Mouse (Mus musculus) embryonic facial prominence, embryonic 13.5 days (tissue): ENCODE measurements around the gene Mrps27. TPM values are rescaled to one million over a fixed set of nuclear protein-coding genes. Genes with fewer than 3 reads are reported as not detected.

Source experiments
- ATAC-seq: fragments of 200-750 bp; cut with Nextera tagmentation; 2 replicates; pipeline ENCODE4 v1.8.0; 2017; ENCODE audit warnings: low read depth; ENCODE audit not compliant: insufficient number of reproducible peaks, insufficient read depth, low FRiP score, low TSS enrichment
- H3K27ac ChIP-seq: fragments of 300-500 bp; sonication (generic); 2 replicates; pipeline ENCODE4 v1.5.1; 2015; ENCODE audit warnings: moderate library complexity, mild to moderate bottlenecking, inconsistent platforms
- H3K27me3 ChIP-seq: fragments of 300-500 bp; sonication (generic); 2 replicates; pipeline ENCODE4 v1.6.1; 2015; ENCODE audit warnings: mild to moderate bottlenecking, inconsistent platforms
- H3K36me3 ChIP-seq: fragments of 300-500 bp; sonication (generic); 2 replicates; pipeline ENCODE4 v1.6.1; 2015; ENCODE audit warnings: mild to moderate bottlenecking, inconsistent platforms
- H3K4me1 ChIP-seq: fragments of 300-500 bp; sonication (generic); 2 replicates; pipeline ENCODE4 v1.6.1; 2015; ENCODE audit warnings: inconsistent platforms
- H3K4me2 ChIP-seq: fragments of 300-500 bp; sonication (generic); 2 replicates; pipeline ENCODE4 v1.6.1; 2015; ENCODE audit warnings: moderate library complexity, mild to moderate bottlenecking, inconsistent platforms
- H3K4me3 ChIP-seq: fragments of 300-500 bp; sonication (generic); 2 replicates; pipeline ENCODE4 v1.5.1; 2015; ENCODE audit warnings: mild to moderate bottlenecking, inconsistent platforms
- H3K9ac ChIP-seq: fragments of 300-500 bp; sonication (generic); 2 replicates; pipeline ENCODE4 v1.6.1; 2015; ENCODE audit warnings: mild to moderate bottlenecking, inconsistent platforms
- H3K9me3 ChIP-seq: fragments of 300-500 bp; sonication (generic); 2 replicates; pipeline ENCODE4 v1.6.1; 2016; ENCODE audit warnings: inconsistent platforms
- WGBS: fragments of 180-500 bp; shearing (Covaris S2); methylation state at CpG from one replicate; pipeline ENCODE4 v1.1.7; 2015; ENCODE audit warnings: mixed read lengths; 5-methylcytosine and 5-hydroxymethylcytosine counted together
- polyA plus RNA-seq: library from polyadenylated mRNA; unstranded; fragments of >200 nt; fragmentation: Nextera tagmentation; extraction: Ambion mirVana; gene quantifications from 2 replicates; pipeline ENCODE4 v1.2.1, GENCODE M21; 2015

The Mrps27 gene
- polyA plus RNA-seq, 1 experiment from 2014 or later, result 62.5 TPM

DNA sequence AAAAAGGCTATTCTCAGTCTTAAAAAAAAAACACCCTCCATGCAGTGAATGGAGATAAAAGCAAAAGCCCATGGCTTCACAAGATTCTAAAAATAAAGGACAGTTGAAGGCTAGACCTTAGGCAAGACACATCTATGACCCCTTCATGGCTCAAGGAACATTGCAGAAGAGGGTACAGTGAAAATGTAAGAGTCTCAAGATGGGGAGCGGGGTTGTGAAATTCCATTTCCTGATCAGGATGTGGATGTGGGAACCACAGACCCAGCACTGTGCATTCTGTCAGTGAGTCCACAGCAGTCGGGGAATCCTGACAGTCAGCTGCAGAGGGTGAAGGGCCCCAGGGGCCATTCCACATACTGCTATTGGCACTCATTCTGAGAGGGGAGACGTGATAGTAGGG, 48.5 kb downstream of the Mrps27 start:
- no peaks in the 10 kb centered on the region for H3K9me3 ChIP-seq
- H3K9ac ChIP-seq, result no peak overlapping the region
- no peak overlapping the region for H3K4me2 ChIP-seq
- ATAC-seq, result no peak
- H3K27ac ChIP-seq, result no peak overlapping the region
- peaks cover 37% of the 10 kb centered on the region for H3K4me1 ChIP-seq
- no peak overlapping the region for H3K4me3 ChIP-seq
- WGBS, result 75% methylated on average over 3 of the region's 3 CpGs
- H3K27me3 ChIP-seq, result no peaks in the 10 kb centered on the region
- 0 out of 2 replicates have a peak, but pooled peaks cover 3% of the 10 kb centered on the region for H3K36me3 ChIP-seq

DNA sequence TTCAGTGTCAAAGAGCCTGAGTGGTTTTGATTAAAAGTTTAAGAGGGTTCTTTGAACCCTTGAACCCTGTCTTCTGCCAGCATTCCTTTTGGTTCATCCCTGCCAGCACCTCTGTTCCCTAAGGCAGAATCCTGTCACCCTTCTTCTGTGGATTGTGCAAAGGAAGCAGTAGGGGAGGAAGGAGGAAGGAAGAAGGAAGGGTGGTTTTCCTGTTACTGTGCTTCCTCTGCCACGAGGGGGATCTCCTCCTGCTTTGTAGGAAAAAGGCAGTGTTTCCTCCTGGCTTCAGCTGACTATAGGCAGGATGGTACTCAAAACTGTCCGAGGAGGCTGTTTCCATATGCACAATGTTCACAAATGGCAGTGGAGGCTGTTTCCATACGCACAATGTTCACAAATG, 50.1 kb downstream of the Mrps27 start:
- Histone ChIP-seq H3K9ac (no peak overlapping the region), H3K4me2 (no peak overlapping the region), H3K27me3 (no peaks in the 10 kb centered on the region), H3K9me3 (no peaks in the 10 kb centered on the region), H3K27ac (no peak overlapping the region; the same call in none of the 2 replicates), H3K4me3 (no peak overlapping the region), H3K36me3 (no peaks in the 10 kb centered on the region), H3K4me1 (peaks cover 47% of the 10 kb centered on the region)
- WGBS, result 47% methylated on average over 3 of the region's 3 CpGs
- no peak for ATAC-seq

DNA sequence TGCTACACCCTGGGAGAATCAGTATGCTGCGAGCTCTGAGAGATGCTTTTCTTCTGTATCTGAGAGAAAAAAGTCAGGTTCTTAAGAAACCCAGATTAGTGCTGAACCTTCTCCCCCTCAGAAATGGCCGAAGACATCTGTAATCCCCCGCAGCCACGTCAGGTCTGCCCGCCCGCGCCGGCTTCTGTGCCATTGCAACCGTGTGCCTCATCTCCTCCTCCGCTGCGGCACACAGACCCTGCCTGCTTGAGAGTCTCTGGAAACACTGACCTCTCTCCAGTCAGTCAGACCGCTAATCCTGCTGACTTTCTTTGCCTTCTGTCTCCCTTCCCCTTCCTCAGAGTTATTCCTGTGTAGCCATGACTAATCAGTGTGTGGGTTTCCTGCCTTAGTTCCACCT, 50.9 kb downstream of the Mrps27 start:
- Histone ChIP-seq H3K27me3 (no peaks in the 10 kb centered on the region), H3K9ac (no peak overlapping the region), H3K9me3 (no peaks in the 10 kb centered on the region), H3K4me3 (no peak overlapping the region), H3K27ac (peak overlapping the region; percentile 69; the same call in 1 of the 2 replicates), H3K4me1 (peaks cover 47% of the 10 kb centered on the region), H3K36me3 (peaks cover 5% of the 10 kb centered on the region; the same call in 1 of the 2 replicates), H3K4me2 (peak overlapping the region; percentile 31; the same call in 1 of the 2 replicates)
- 50% methylated on average over 12 of the region's 12 CpGs for WGBS
- ATAC-seq, result 0 out of 2 replicates have a peak, but pooled peaks have one; percentile 43

DNA sequence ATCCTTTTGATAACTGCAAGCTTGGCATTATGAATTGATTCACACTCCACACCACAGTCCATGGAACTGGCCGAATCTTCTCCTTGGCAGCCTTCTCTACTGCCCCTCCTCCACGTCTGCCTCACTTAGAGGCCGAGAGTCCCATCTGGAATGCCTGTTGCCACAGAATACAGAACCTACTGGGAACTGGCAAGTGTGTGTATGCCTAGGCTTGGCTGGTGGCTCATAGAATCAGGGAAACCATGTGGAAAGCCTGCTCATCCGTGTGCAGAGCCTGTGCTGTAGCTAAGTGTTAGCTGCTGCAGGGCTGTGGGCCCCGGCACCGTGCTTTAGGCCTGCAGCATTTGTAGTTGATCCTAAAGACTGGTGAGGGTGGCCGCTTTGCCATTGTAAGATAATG, 52.6 kb downstream of the Mrps27 start:
- Histone ChIP-seq H3K9ac (no peak overlapping the region), H3K27me3 (no peaks in the 10 kb centered on the region), H3K36me3 (peaks cover 7% of the 10 kb centered on the region; the same call in 1 of the 2 replicates), H3K4me1 (peaks cover 47% of the 10 kb centered on the region), H3K27ac (no peak overlapping the region; the same call in 1 of the 2 replicates), H3K4me3 (no peak overlapping the region), H3K4me2 (no peak overlapping the region), H3K9me3 (no peaks in the 10 kb centered on the region)
- ATAC-seq, result no peak
- 72% methylated on average over 7 of the region's 7 CpGs for WGBS

DNA sequence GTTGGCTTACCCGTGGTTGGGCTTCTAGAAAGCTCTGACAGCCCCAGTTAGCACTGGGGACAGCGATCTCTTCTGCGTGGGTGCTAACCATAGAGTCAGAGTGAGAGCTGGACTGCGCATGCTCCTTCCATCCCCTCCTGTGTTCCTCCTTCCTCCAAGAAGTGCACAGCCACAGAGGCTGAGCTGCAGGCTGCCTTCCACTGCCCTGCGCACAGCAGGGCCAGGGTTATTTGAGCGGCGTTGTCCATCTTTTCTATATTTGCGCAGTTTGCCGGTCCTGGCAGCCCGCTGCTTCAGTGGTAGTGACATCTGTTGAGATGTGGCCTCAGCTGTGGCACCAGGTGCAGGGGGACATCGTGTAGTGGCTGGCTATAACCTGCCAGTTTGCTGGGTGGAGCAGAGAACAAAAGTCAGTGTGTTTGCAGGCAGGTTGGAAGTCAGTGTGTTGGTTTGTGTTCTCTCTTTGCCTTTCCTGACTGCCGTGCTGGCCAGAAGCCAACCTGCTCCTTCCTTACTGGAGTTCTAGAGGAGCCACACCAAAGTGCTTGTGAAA, 53.6 kb downstream of the Mrps27 start:
- H3K4me3 ChIP-seq, result no peak overlapping the region
- peaks cover 49% of the 10 kb centered on the region for H3K4me1 ChIP-seq
- H3K27ac ChIP-seq, result peak overlapping the region; percentile 64
- 0 out of 2 replicates have a peak overlapping the region, but pooled peaks have one; percentile 36 for H3K9ac ChIP-seq
- ATAC-seq, result no peak
- no peak overlapping the region for H3K4me2 ChIP-seq
- 86% methylated on average over 12 of the region's 12 CpGs for WGBS
- peaks cover 7% of the 10 kb centered on the region; the same call in 1 of the 2 replicates for H3K36me3 ChIP-seq
- no peaks in the 10 kb centered on the region for H3K9me3 ChIP-seq
- H3K27me3 ChIP-seq, result no peaks in the 10 kb centered on the region

DNA sequence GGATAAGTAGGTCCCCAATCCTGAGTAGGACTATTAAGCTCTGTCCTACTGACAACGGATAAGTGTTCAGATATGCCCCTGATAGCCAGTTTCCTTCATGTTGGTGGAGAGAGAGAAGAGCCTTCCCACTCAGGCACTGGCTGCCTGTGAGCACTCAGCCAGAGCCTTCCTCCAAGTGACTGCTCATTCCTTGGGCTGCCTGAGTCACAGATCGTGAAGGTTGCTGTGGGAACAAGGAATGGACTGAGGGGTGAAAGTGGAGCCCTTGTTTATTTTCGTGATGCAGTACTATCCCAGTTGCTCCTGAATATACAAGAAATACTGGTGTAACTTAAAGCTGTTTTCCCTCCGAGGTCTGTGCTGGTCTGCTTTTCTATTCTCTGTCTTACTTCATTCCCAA, 54.8 kb downstream of the Mrps27 start:
- H3K27ac ChIP-seq, result 0 out of 2 replicates have a peak overlapping the region, but pooled peaks have one; percentile 44
- ATAC-seq, result no peak
- 60% methylated on average over 4 of the region's 4 CpGs for WGBS
- H3K9me3 ChIP-seq, result no peaks in the 10 kb centered on the region
- H3K4me2 ChIP-seq, result no peak overlapping the region
- peaks cover 56% of the 10 kb centered on the region for H3K4me1 ChIP-seq
- no peak overlapping the region for H3K9ac ChIP-seq
- peaks cover 10% of the 10 kb centered on the region; the same call in 1 of the 2 replicates for H3K36me3 ChIP-seq
- no peak overlapping the region for H3K4me3 ChIP-seq
- no peaks in the 10 kb centered on the region for H3K27me3 ChIP-seq

DNA sequence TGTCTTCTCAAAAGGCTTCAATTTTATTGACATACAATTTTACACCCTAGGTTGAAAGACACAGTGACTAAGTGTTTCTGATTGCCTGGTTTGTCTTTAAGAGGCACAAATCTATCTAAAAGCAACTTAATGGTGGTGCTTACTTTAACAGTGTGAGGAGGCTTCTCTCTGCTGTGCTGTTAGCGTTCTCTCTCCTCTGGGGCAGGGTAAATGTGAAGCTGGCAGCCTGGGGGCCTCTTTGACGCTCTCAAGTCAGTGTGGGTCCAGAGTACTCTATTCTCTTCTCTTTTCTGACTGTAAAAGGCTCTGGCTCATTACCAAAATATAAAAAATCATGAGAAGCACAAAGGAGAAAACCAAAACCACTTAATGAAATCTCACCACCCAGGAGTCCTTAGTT, 64.6 kb downstream of the Mrps27 start:
- H3K27ac ChIP-seq, result no peak overlapping the region
- no peaks in the 10 kb centered on the region for H3K9me3 ChIP-seq
- no peak for ATAC-seq
- no peak overlapping the region for H3K4me2 ChIP-seq
- no peaks in the 10 kb centered on the region for H3K27me3 ChIP-seq
- peaks cover 58% of the 10 kb centered on the region for H3K36me3 ChIP-seq
- peaks cover 38% of the 10 kb centered on the region for H3K4me1 ChIP-seq
- H3K4me3 ChIP-seq, result no peak overlapping the region
- H3K9ac ChIP-seq, result 0 out of 2 replicates have a peak overlapping the region, but pooled peaks have one; percentile 21
- WGBS, result 52% methylated on average over 2 of the region's 2 CpGs

DNA sequence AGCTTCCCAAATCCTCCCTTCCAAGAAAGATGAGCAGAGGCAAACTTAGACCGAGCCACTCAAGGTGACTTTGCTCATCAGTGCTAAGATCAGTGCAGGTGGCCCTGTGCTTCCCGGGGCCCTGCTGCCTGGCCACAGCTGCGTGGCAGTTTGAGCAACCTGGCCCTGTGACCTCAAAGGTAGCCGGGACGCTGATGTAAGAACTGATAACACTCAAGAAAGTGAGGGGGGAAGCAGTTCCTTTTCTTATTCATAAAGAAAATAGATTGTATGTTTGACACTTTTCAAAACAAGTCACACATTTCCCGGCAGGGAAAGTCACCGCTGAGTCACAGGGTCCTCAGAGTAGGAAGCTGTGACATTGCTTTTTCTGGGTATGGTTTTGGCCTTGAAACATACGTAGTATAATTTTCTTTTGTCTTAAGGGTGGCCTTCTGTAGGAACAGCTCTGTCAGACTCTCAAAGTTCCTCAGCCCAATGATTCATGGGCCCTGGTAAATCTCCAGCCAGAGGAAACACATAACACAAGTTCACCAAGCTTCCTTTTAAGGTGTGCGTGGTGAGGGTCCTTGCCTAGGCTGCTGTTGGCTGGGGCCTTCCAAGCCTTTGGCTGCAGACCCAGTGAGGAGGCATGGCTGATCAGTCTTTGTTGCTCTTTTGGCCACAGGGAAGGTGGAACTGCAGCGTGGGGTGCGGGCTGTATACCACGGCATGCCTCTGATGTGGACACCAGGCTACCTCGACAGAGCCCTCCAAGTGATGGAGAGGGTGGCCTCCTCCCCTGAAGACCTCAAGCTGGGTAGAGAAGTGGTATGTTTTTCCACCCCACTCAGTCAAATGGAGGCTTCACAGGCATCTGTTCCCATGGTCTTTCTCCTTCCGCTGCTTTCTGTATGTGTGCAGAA, 66.3 kb downstream of the Mrps27 start:
- Histone ChIP-seq H3K4me2 (no peak overlapping the region), H3K9me3 (no peaks in the 10 kb centered on the region), H3K4me1 (peaks cover 52% of the 10 kb centered on the region), H3K9ac (no peak overlapping the region), H3K27me3 (no peaks in the 10 kb centered on the region), H3K27ac (peak overlapping the region; percentile 44; the same call in 1 of the 2 replicates), H3K4me3 (no peak overlapping the region), H3K36me3 (peaks cover 56% of the 10 kb centered on the region)
- ATAC-seq, result no peak
- 81% methylated on average over 14 of the region's 14 CpGs for WGBS

DNA sequence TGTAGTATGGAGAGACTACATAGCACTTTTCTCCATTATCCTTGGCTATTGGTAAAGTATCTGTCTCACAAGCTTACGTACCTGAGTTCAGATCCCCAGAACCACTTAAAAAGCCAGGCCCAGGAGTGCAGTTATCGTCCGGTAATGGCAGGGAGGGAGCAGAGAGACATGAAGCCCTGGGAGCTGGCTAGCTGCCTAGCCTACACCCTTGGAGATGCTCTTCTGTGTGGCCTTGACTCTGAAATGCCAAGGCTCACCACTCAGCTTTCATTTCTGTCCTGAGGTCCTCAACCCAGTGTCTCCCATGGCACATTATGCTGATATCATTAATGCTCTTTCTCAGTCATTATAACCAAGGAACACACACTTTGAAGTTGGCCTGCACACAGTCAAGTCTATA, 67.2 kb downstream of the Mrps27 start:
- peaks cover 56% of the 10 kb centered on the region for H3K36me3 ChIP-seq
- peaks cover 52% of the 10 kb centered on the region for H3K4me1 ChIP-seq
- H3K27me3 ChIP-seq, result no peaks in the 10 kb centered on the region
- no peak overlapping the region for H3K4me2 ChIP-seq
- no peaks in the 10 kb centered on the region for H3K9me3 ChIP-seq
- H3K27ac ChIP-seq, result peak overlapping the region; percentile 44
- ATAC-seq, result no peak
- H3K9ac ChIP-seq, result no peak overlapping the region
- H3K4me3 ChIP-seq, result no peak overlapping the region
- WGBS, result 77% methylated on average over 3 of the region's 3 CpGs

DNA sequence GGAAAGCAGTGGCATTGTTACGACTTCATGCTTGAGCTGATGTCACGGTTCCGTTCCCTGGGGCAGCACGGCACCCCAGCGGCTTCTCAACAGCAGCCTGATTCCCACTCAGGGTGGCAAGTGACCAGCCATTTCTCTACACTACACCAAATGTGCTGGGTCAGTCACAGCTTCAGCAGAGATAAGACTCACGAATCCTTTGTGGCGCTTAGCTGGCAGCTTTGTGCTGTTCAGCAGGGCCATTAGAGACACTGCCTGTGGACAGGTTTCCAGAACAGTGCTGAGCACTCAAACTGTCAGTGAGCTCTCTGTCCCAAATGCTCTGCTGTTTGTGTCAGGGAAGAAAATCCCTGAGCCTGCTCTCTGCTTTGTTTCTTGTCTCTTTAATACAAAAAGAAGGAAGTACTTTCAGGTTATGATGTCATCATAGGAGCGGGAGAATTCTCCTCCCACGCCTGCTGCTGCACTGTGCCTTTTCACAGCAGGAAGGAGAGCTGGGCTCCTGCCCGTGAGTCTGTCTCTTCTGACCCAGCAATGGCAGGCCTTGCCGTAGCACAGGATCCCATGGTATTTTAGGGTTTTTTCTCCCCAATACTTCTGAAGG, 68.0 kb downstream of the Mrps27 start:
- no peak overlapping the region for H3K9ac ChIP-seq
- 60% methylated on average over 11 of the region's 11 CpGs for WGBS
- no peak for ATAC-seq
- no peaks in the 10 kb centered on the region for H3K9me3 ChIP-seq
- peaks cover 52% of the 10 kb centered on the region for H3K4me1 ChIP-seq
- H3K27ac ChIP-seq, result peak overlapping the region; percentile 23
- H3K27me3 ChIP-seq, result no peaks in the 10 kb centered on the region
- H3K4me2 ChIP-seq, result no peak overlapping the region
- peaks cover 53% of the 10 kb centered on the region for H3K36me3 ChIP-seq
- no peak overlapping the region for H3K4me3 ChIP-seq

DNA sequence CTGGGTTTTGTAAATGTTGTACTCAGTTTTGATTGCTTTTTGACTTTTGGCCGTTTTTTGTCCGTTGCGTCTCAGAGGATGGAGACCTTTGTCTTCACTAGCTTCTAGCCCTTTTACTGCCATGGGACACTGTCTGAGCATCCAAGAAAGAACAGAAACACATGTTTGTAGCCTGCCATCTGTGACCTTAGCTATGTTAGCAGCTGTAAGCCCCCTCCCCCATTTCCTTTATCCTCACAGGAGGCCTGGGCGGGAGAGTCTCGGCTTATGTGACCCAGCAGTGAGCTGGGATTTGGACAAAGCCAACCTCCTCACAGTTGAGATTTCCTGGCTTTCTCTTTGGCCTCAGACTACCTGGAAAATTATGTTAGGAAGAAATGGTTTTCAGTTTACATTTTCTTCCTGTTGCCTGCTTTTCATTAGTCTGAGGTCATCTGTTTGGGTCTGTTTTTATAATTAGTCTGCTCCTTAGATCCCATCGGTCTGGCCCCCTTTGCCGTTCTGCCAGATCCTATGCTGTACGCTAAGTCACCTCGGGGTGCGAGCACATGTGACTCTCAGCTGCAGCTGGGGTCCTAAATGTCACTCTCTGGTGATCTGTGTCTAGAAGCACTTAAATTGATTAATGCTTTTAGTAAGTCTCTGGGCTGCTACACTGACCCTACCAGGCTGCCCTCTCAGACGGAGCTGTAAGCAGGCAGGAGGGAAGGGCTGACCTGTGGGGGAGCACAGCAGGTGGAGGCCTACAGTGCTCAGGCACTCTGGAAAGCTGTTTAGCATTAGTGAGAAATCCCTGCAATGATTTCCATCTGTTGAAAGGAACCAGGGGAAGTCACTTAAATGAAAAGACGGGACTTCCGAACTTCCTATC, 69.1 kb downstream of the Mrps27 start:
- 30% methylated on average over 13 of the region's 13 CpGs for WGBS
- Histone ChIP-seq H3K4me3 (no peak overlapping the region), H3K27ac (peak overlapping the region; percentile 66), H3K4me2 (no peak overlapping the region), H3K36me3 (peaks cover 53% of the 10 kb centered on the region), H3K4me1 (peaks cover 50% of the 10 kb centered on the region), H3K9ac (0 out of 2 replicates have a peak overlapping the region, but pooled peaks have one; percentile 40), H3K27me3 (no peaks in the 10 kb centered on the region), H3K9me3 (no peaks in the 10 kb centered on the region)
- no peak; the same call in 1 of the 2 replicates for ATAC-seq
